Mouse (Mus musculus) erythroblast, embryonic 14.5 days (primary cell): Measurements from ENCODE around the gene Dgkz. TPM values are rescaled to one million over a fixed set of nuclear protein-coding genes. Genes with fewer than 3 reads are reported as not detected.

Source experiments
- H3K27me3 ChIP-seq: 2 replicates; pipeline ENCODE4 v1.6.1; 2012; ENCODE audit warnings: inconsistent platforms; ENCODE audit not compliant: control insufficient read depth
- H3K36me3 ChIP-seq: 2 replicates; pipeline ENCODE4 v1.6.1; 2012; ENCODE audit warnings: mild to moderate bottlenecking, inconsistent platforms; ENCODE audit not compliant: control insufficient read depth
- H3K4me1 ChIP-seq: 2 replicates; pipeline ENCODE4 v1.6.1; 2012; ENCODE audit warnings: inconsistent platforms; ENCODE audit not compliant: control insufficient read depth
- H3K4me3 ChIP-seq: replicated peaks from 2 replicates; pipeline ENCODE3; 2012; ENCODE audit warnings: moderate library complexity, mild to moderate bottlenecking, inconsistent platforms
- H3K9me3 ChIP-seq: 2 replicates; pipeline ENCODE4 v1.6.1; 2012; ENCODE audit warnings: low read length, inconsistent platforms, mixed read lengths; ENCODE audit not compliant: control insufficient read depth
- GATA1 ChIP-seq: IDR thresholded peaks from 2 replicates; pipeline ENCODE4 v1.6.1; 2012; ENCODE audit warnings: low read length, inconsistent platforms, mixed read lengths
- TAL1 ChIP-seq: IDR thresholded peaks from 3 replicates; pipeline ENCODE4 v1.6.1; 2012; ENCODE audit warnings: low read length, inconsistent platforms, mixed read lengths
- polyA plus RNA-seq: library from polyadenylated mRNA; stranded (reverse); fragments of >175 nt; gene quantifications from 2 replicates; pipeline ENCODE4 v1.2.3, GENCODE M21; 2012

Dgkz gene
- polyA plus RNA-seq, 1 experiment, result 6.0 TPM

DNA sequence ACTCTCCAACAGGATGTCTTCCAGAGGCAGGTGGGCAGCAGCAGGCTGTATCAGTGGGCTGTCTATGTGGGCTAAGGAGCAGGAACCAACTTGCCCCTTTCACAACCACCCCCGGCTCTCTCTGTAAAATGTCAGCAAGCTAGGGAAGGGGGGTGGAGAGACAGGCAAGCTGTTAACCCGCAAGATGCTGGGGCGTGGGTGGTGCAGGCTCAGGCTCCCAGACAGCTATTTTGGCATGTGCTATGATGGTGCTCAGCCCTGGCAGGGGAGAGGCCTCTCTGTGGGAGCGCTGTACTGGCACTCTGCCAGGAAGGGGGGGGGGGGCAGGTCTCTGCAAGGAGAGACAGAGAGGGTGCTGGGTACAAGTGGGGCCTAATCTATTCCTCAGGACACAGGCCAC, 18.6 kb downstream of the Dgkz start:
- TF ChIP-seq TAL1 (no peak), GATA1 (no peak)
- peaks cover 28% of the 10 kb centered on the region for H3K36me3 ChIP-seq
- H3K4me1 ChIP-seq, result peaks cover 87% of the 10 kb centered on the region

DNA sequence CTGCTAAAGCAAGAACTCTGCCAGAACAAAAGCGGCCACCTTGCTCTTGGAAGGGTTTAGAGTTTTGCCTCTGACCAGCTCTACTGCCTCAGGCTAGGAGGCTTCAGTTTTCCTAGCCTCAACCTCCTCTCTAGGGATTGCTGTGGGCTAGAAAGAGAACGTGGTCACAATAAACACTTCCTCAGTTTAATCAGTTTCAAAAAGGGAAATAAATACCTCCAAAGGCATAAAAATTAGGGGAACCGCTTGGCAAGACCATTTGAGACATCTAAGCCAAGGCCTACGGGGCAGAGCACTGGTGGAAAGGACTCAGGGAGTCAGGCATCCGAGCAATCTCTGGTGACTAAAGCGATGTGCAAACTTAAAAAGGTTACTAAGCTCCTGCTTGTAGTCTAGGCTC, 19.8 kb downstream of the Dgkz start:
- TF ChIP-seq GATA1 (no peak), TAL1 (no peak)
- H3K36me3 ChIP-seq, result peaks cover 31% of the 10 kb centered on the region

More for the DNA sequence above, 18.6 kb downstream of the Dgkz start:
- Histone ChIP-seq H3K9me3 (no peaks in the 10 kb centered on the region), H3K4me3 (no peak overlapping the region), H3K27me3 (no peaks in the 10 kb centered on the region)

DNA sequence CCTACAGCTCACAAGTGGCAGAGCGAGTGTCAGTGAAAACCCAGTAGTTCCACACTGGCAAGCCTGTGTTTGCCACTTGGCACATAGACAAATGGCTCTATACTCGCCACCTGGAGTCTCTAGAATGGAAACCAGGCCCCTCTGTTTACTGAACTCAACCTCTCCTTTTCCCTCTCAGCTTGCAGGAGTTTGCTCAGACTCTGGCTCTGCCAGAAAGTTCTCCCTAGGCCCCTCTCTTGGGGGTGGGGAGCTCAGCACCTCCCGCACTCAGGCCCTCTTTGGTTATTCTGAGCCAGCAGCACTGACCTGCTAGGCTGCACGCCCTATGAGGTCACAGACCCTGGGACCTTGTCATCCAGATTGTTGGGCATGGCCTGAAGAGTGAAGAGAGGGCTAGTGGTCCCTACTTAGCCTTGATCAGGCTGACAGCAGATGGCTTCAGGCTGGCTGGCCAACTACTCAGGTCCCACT, 20.5 kb downstream of the Dgkz start:
- H3K4me1 ChIP-seq, result peaks cover 88% of the 10 kb centered on the region
- no peaks in the 10 kb centered on the region for H3K9me3 ChIP-seq
- no peak overlapping the region for H3K4me3 ChIP-seq
- peaks cover 26% of the 10 kb centered on the region for H3K36me3 ChIP-seq
- H3K27me3 ChIP-seq, result no peaks in the 10 kb centered on the region
- TF ChIP-seq TAL1, result no peak
- no peak for TF ChIP-seq GATA1

More for the DNA sequence above, 19.8 kb downstream of the Dgkz start:
- Histone ChIP-seq H3K4me1 (peaks cover 86% of the 10 kb centered on the region), H3K9me3 (no peaks in the 10 kb centered on the region), H3K4me3 (no peak overlapping the region), H3K27me3 (no peaks in the 10 kb centered on the region)

DNA sequence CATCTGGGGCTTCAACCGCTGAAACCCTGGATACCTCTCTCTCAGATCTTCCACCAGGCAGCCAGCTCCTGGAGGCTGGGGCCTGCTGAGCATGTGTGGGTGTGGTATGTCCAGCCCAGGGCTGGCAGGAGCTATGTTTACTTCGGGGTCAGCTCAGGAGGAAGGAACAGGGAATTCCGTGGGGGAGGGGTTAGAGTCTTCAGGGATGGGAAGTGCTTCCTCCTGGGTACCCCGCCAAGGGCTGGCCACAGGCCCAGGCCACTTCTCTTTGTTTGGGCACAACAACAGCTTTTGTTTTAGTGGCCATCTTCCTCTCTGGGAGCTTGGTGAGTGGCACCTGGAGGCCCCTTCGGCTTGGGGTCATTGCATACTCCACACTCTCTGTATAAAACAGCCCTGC, 21.8 kb downstream of the Dgkz start:
- Histone ChIP-seq H3K9me3 (no peaks in the 10 kb centered on the region), H3K4me1 (peaks cover 88% of the 10 kb centered on the region), H3K27me3 (no peaks in the 10 kb centered on the region), H3K36me3 (peaks cover 25% of the 10 kb centered on the region), H3K4me3 (no peak overlapping the region)
- TF ChIP-seq GATA1, result no peak
- TF ChIP-seq TAL1, result no peak

DNA sequence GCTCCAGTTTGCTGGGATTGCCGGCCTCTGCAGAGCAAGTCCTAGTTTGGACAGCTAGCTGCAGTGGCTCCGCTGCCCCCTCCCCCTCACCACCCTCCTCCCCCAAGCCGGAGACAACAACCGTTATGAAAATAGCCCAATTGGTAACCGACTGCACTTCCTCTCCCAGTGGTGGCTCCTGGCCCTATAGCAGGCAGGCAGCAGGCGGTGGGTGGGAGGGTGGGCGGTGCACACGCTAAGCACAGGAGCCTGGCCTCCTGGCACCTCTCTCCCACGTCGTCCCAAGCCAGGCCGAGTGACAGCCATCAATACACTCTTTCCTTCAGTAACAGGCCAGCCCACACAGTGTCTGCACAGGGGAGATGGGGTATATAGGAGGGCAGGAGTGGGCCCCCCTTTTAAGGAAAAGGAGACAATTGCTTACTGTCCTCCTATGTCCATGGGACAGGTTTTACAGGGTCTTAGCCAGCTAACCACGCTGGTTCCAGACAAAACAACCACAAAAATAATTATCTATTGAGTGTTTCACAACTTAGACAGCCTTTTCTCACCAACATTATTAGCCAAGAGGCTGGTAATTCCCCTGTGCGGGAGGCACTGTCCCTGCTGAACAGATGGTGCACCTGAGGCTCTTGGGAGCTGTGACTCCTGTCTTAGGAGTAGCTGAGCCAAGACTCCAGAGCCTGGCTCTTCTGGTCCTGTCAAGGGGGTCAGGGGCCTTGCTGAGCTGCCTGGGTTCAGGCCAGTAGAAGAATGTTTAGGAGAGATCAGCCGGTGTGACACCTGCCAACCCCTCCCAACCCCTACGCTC, 25.2 kb downstream of the Dgkz start:
- TF ChIP-seq TAL1, result no peak
- no peak for TF ChIP-seq GATA1
- Histone ChIP-seq H3K4me3 (peak overlapping the region; percentile 61), H3K36me3 (peaks cover 36% of the 10 kb centered on the region), H3K9me3 (no peaks in the 10 kb centered on the region), H3K4me1 (peaks cover 92% of the 10 kb centered on the region), H3K27me3 (no peaks in the 10 kb centered on the region)

DNA sequence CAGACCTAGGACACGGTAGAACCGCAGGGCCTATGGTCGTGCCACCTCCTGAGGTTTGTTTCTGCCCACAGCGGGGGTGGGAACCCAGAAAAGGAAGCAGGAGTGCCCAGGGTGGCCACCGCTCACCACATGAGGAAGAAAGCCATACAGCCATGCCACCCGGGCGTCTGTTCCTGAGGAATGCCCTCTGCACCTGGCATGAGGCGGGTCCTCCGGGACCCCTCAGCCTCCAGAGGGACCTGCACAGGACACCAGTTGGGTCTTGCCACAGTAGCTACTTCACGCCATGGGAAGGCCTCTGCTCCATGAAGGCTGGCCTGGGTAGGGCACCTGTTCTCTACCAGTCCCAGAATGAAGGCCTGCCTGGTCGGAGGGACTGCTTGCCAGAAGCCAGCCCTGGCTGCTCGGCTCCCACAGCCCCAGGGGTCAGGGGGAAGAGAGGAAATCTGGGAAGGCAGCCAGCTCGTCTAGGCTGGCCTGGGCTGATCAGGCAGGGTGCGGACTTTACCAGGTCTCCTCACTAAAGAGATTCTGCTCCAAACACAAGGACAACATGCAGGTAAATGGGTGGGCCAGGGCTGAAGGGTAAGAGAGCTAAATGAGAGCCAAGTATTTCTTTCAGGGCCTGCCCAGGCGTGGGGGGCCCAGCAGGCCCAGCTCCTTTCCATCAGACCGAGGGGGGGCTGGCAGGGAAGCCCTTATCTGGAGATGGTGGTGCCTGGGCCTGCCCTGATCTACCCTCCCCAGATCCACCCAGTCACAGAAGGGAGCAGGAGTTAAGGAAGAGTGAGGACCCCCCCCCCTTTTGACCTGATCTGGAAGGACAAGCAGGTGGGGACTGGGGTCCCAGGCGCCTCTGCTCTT, 26.0 kb downstream of the Dgkz start:
- TF ChIP-seq GATA1 (peak; percentile 31; the same call in 1 of the 2 replicates), TAL1 (peak; percentile 40; the same call in 1 of the 3 replicates)
- no peaks in the 10 kb centered on the region for H3K27me3 ChIP-seq
- peak overlapping the region; percentile 61 for H3K4me3 ChIP-seq
- no peaks in the 10 kb centered on the region for H3K9me3 ChIP-seq
- peaks cover 93% of the 10 kb centered on the region for H3K4me1 ChIP-seq
- H3K36me3 ChIP-seq, result peaks cover 45% of the 10 kb centered on the region

DNA sequence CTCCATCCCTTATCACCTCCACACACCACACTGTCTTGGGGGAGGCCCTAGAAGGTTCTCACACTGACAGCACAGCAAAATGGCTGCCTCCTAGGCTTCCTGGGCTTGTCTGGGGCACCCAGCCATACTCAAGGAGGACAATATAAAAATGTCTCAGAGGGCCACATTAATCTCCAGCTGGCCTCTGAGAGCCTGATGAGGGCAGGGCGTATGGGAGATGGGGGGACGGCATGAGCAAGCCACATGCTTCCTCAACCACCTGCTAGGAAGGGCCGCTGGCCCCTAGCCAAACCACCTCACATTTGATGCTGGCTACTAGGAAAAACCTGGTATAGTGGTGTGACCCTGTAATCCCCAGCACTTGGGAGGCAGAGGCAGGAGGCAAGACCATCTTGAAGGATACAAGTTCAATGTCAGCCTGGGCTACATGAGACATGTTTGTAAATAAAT, 26.8 kb downstream of the Dgkz start:
- peaks cover 97% of the 10 kb centered on the region for H3K4me1 ChIP-seq
- TF ChIP-seq TAL1 (no peak), GATA1 (no peak)
- no peaks in the 10 kb centered on the region for H3K9me3 ChIP-seq
- H3K36me3 ChIP-seq, result peaks cover 52% of the 10 kb centered on the region
- peak overlapping the region; percentile 61 for H3K4me3 ChIP-seq
- H3K27me3 ChIP-seq, result no peaks in the 10 kb centered on the region

DNA sequence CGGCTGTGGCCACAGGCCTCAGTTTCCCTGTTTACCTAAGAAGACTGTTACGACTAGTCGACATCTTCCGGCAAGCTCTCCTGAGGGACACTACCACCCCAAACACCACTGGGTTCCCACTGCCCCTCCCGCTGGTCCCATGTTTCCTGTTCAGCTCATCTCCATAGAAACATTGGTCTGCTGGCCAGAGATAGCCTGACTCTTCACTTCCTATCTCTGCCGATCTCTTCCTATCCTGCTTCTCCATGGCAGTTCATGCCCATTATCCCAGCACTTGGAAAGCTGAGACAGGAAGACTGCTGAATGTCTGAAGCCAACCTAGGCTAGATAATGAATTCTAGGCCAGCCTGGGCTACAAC, 27.5 kb downstream of the Dgkz start:
- peaks cover 55% of the 10 kb centered on the region for H3K36me3 ChIP-seq
- H3K9me3 ChIP-seq, result no peaks in the 10 kb centered on the region
- TF ChIP-seq GATA1 (peak; percentile 85), TAL1 (peak; percentile 51; the same call in 2 of the 3 replicates)
- peak overlapping the region; percentile 61 for H3K4me3 ChIP-seq
- peaks cover 93% of the 10 kb centered on the region for H3K4me1 ChIP-seq
- H3K27me3 ChIP-seq, result no peaks in the 10 kb centered on the region
